Mouse (Mus musculus) kidney, embryonic 14.5 days (tissue): ENCODE results near the gene Rgs9. TPM values are rescaled to one million over a fixed set of nuclear protein-coding genes. Genes with fewer than 3 reads are reported as not detected.

Experiments used
- ATAC-seq: fragments of 200-750 bp; cut with Nextera tagmentation; 2 replicates; pipeline ENCODE4 v1.8.0; 2017; ENCODE audit warnings: moderate number of reproducible peaks, mild to moderate bottlenecking, moderate TSS enrichment, moderate library complexity; ENCODE audit not compliant: low FRiP score, low TSS enrichment
- H3K27ac ChIP-seq: fragments of 300-500 bp; sonication (generic); 2 replicates; pipeline ENCODE4 v1.5.1; 2014; ENCODE audit warnings: low read depth, mild to moderate bottlenecking, low read length, moderate library complexity, mixed read lengths
- H3K27me3 ChIP-seq: fragments of 300-500 bp; sonication (generic); 2 replicates; pipeline ENCODE4 v1.6.1; 2014; ENCODE audit warnings: mild to moderate bottlenecking, low read length; ENCODE audit not compliant: control insufficient read depth, insufficient read depth
- H3K36me3 ChIP-seq: fragments of 300-500 bp; sonication (generic); 2 replicates; pipeline ENCODE4 v1.6.1; 2014; ENCODE audit warnings: low read length, mixed read lengths; ENCODE audit not compliant: control insufficient read depth, insufficient read depth
- H3K4me1 ChIP-seq: fragments of 300-500 bp; sonication (generic); 2 replicates; pipeline ENCODE4 v1.6.1; 2014; ENCODE audit warnings: low read length, mixed read lengths; ENCODE audit not compliant: control insufficient read depth, insufficient read depth
- H3K4me2 ChIP-seq: fragments of 300-500 bp; sonication (generic); replicated peaks from 2 replicates; pipeline ENCODE4 v1.6.1; 2014; ENCODE audit warnings: low read depth, mild to moderate bottlenecking, low read length
- H3K4me3 ChIP-seq: fragments of 300-500 bp; sonication (generic); 2 replicates; pipeline ENCODE4 v1.5.1; 2014; ENCODE audit warnings: mild to moderate bottlenecking, low read length
- H3K9ac ChIP-seq: fragments of 300-500 bp; sonication (generic); 2 replicates; pipeline ENCODE4 v1.6.1; 2014; ENCODE audit warnings: low read depth, mild to moderate bottlenecking, low read length, moderate library complexity
- H3K9me3 ChIP-seq: fragments of 300-500 bp; sonication (generic); 2 replicates; pipeline ENCODE4 v1.6.1; 2016; ENCODE audit warnings: low read length; ENCODE audit not compliant: control insufficient read depth
- WGBS: fragments of 180-500 bp; shearing (Covaris S2); extraction: QIAGEN DNeasy Blood & Tissue Kit; methylation state at CpG from one replicate; pipeline ENCODE4 v1.1.7; 2014; 5-methylcytosine and 5-hydroxymethylcytosine counted together
- polyA plus RNA-seq: library from polyadenylated mRNA; unstranded; fragments of >200 nt; fragmentation: Nextera tagmentation; extraction: Ambion mirVana; gene quantifications from 2 replicates; pipeline ENCODE4 v1.2.1, GENCODE M21; 2014

The Rgs9 gene
- polyA plus RNA-seq, 1 experiment from 2014 or later, result 2.3 TPM

- WGBS, result 59% methylated on average over 8 of the region's 8 CpGs
- H3K9ac ChIP-seq, result no peak overlapping the region
- H3K4me3 ChIP-seq, result no peak overlapping the region
- no peak for ATAC-seq
- no peak overlapping the region for H3K27ac ChIP-seq
- no peaks in the 10 kb centered on the region for H3K36me3 ChIP-seq
- 0 out of 2 replicates have a peak, but pooled peaks cover 2% of the 10 kb centered on the region for H3K4me1 ChIP-seq
- H3K9me3 ChIP-seq, result no peaks in the 10 kb centered on the region
- H3K4me2 ChIP-seq, result no peak overlapping the region
- H3K27me3 ChIP-seq, result no peaks in the 10 kb centered on the region
Observed at GRCm38 (mm10) chr11:109178788-109179518, 119.0 kb downstream of the Rgs9 start.

GRCm38 (mm10) chr11:109175376-109175969 is 122.5 kb downstream of the Rgs9 start:
- H3K4me3 ChIP-seq, result no peak overlapping the region
- ATAC-seq, result no peak

More at GRCm38 (mm10) chr11:109175376-109175969, 122.5 kb downstream of the Rgs9 start:
- H3K9me3 ChIP-seq, result peaks cover 4% of the 10 kb centered on the region
- no peak overlapping the region for H3K27ac ChIP-seq
- no peaks in the 10 kb centered on the region for H3K27me3 ChIP-seq
- no peaks in the 10 kb centered on the region for H3K4me1 ChIP-seq
- WGBS, result 87% methylated on average over 8 of the region's 8 CpGs
- no peak overlapping the region for H3K4me2 ChIP-seq
- H3K9ac ChIP-seq, result no peak overlapping the region
- H3K36me3 ChIP-seq, result no peaks in the 10 kb centered on the region

Other genes with a start within 250 kb of the Rgs9 start
- gene E030025P04Rik, start 153.8 kb downstream of the Rgs9 start, polyA plus RNA-seq, result not detected in 2 replicates
- 19.0 and 31.0 TPM in 2 replicates for gene Gna13, start 64.7 kb upstream of the Rgs9 start, polyA plus RNA-seq
- not detected in 2 replicates for gene 9930022D16Rik, start 115.8 kb upstream of the Rgs9 start, polyA plus RNA-seq
- gene Amz2, start 127.8 kb upstream of the Rgs9 start, polyA plus RNA-seq, result 42.1 and 49.8 TPM in 2 replicates
- gene Arsg, start 175.2 kb upstream of the Rgs9 start, polyA plus RNA-seq, result 2.2 and 6.1 TPM in 2 replicates
- gene Slc16a6, start 175.5 kb upstream of the Rgs9 start, polyA plus RNA-seq, result 9.7 and 11.8 TPM in 2 replicates